Mouse (Mus musculus): ENCODE data around the gene Gm12184. TPM values are rescaled to one million over a fixed set of nuclear protein-coding genes. Genes with fewer than 3 reads are reported as not detected.

The Gm12184 gene
- polyA plus RNA-seq, 1 experiment: 5.3 TPM

DNA sequence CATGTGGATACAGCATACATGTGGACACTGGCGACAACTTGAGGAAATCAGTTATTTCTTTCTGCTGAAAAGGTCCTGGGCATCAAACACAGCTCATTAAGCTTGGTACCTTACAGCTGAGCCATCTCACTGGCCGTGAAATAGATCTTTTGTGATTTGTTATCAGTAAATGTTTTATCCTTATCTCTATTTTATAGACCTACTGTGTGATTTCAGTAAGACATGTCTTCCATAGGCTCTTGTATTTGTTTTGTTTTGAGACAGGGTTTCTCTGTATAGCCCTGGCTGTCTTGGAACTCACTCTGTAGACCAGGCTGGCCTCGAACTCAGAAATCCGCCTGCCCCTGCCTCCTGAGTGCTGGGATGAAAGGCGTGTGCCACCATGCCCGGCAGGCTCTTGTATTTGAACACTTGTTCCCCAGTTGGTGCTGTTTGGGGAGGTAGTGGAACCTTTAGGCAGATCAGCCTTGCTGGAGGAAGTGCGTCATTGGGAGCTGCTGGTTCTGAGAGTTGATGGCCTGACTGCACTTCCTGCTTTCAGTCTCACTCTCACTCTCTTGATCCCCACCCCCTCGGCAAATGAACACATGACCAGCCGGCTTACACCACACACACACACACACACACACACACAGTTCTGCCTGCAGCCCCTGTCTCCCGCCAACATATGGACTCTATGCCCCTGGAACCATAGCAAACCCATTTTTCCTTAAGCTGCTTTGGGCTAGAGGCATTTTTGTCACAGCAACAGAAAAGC, 38.8 kb downstream of the Gm12184 start:
- DNase-seq: no peak
- peak overlapping the region; percentile 61 for H3K4me3 ChIP-seq (replicated peaks; ENCODE audit: extremely low read depth, low read depth, low read length)
- 44% methylated on average over 10 of the region's 10 CpGs for WGBS
- no peaks in the 10 kb centered on the region for H3K4me1 ChIP-seq (ENCODE audit: control insufficient read depth, insufficient read depth, low read length)
- TF ChIP-seq CTCF (IDR thresholded peaks at IDR 0.05; ENCODE audit: insufficient read depth, low read length) (no peak), POLR2A (IDR thresholded peaks at IDR 0.05; ENCODE audit: borderline replicate concordance, extremely low read depth, low read depth, low read length) (peak; percentile 30; the same call in 1 of the 2 replicates)

DNA sequence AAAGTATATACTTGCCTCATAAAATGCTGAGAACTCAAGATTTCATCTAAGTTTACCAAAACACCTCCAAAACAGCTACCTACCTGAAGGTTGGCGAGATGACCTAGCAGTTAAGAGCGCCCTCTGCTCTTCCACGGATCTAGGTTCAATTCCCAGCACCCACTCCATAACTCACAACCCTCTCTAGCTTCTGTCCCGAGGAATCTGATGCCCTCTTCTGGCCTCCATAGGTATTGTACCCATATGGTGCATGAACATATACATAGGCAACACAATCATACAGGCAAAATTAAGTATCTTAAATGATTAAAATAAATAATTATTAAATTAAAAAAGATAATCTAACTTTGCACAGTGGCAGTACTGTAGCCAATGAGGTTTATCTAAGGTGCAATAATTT, 44.2 kb downstream of the Gm12184 start:
- WGBS: 81% methylated on average over 4 of the region's 4 CpGs
- TF ChIP-seq POLR2A (IDR thresholded peaks at IDR 0.05; ENCODE audit: borderline replicate concordance, extremely low read depth, low read depth, low read length): no peak
- TF ChIP-seq CTCF (IDR thresholded peaks at IDR 0.05; ENCODE audit: insufficient read depth, low read length): no peak

DNA sequence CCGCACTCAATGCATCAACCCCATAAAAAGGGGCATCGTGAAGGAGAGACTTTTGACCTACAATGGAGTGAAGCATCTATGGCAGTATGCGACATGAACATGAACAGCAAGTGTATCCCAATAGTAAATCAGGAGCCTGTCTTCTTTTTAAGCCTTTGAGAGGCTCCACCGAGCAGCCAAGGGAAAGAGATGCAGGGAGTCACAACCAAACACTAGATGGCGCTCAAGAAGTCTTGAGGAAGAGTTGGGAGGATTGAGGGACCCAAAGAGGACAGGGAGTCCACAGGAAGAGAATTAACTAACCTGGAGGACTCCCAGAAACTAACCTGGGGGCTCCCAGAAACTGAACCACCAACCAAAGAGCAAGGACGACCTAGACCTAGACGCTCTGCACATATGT, 47.0 kb downstream of the Gm12184 start:
- peak; percentile 28 for DNase-seq
- H3K4me1 ChIP-seq (ENCODE audit: control insufficient read depth, insufficient read depth, low read length): no peaks in the 10 kb centered on the region
- 37% methylated on average over 7 of the region's 7 CpGs for WGBS
- TF ChIP-seq CTCF (IDR thresholded peaks at IDR 0.05; ENCODE audit: insufficient read depth, low read length) (peak; percentile 44), POLR2A (IDR thresholded peaks at IDR 0.05; ENCODE audit: borderline replicate concordance, extremely low read depth, low read depth, low read length) (no peak)
- H3K4me3 ChIP-seq (replicated peaks; ENCODE audit: extremely low read depth, low read depth, low read length): no peak overlapping the region

More for the DNA sequence above, 44.2 kb downstream of the Gm12184 start:
- no peak overlapping the region for H3K4me3 ChIP-seq (replicated peaks; ENCODE audit: extremely low read depth, low read depth, low read length)
- no peaks in the 10 kb centered on the region for H3K4me1 ChIP-seq (ENCODE audit: control insufficient read depth, insufficient read depth, low read length)
- no peak for DNase-seq

GRCm38 (mm10) chr11:48777303-48777702, 49.2 kb downstream of the Gm12184 start:
- Histone ChIP-seq H3K4me3 (replicated peaks; ENCODE audit: extremely low read depth, low read depth, low read length) (no peak overlapping the region), H3K4me1 (ENCODE audit: control insufficient read depth, insufficient read depth, low read length) (no peaks in the 10 kb centered on the region)
- 87% methylated on average over 9 of the region's 9 CpGs for WGBS
- no peak for DNase-seq
- TF ChIP-seq POLR2A (IDR thresholded peaks at IDR 0.05; ENCODE audit: borderline replicate concordance, extremely low read depth, low read depth, low read length) (no peak), CTCF (IDR thresholded peaks at IDR 0.05; ENCODE audit: insufficient read depth, low read length) (no peak)

GRCm38 (mm10) chr11:48776664-48777063, 49.8 kb downstream of the Gm12184 start:
- 39% methylated on average over 9 of the region's 9 CpGs for WGBS
- TF ChIP-seq CTCF (IDR thresholded peaks at IDR 0.05; ENCODE audit: insufficient read depth, low read length): 0 out of 2 replicates have a peak, but pooled peaks have one; percentile 10
- TF ChIP-seq POLR2A (IDR thresholded peaks at IDR 0.05; ENCODE audit: borderline replicate concordance, extremely low read depth, low read depth, low read length): no peak
- no peak overlapping the region for H3K4me3 ChIP-seq (replicated peaks; ENCODE audit: extremely low read depth, low read depth, low read length)
- DNase-seq: no peak
- no peaks in the 10 kb centered on the region for H3K4me1 ChIP-seq (ENCODE audit: control insufficient read depth, insufficient read depth, low read length)

GRCm38 (mm10) chr11:48775483-48775882, 51.0 kb downstream of the Gm12184 start:
- 2% methylated on average over 7 of the region's 7 CpGs for WGBS
- peak; percentile 36 for DNase-seq
- no peaks in the 10 kb centered on the region for H3K4me1 ChIP-seq (ENCODE audit: control insufficient read depth, insufficient read depth, low read length)
- peak; percentile 18; the same call in 1 of the 2 replicates for TF ChIP-seq CTCF (IDR thresholded peaks at IDR 0.05; ENCODE audit: insufficient read depth, low read length)
- TF ChIP-seq POLR2A (IDR thresholded peaks at IDR 0.05; ENCODE audit: borderline replicate concordance, extremely low read depth, low read depth, low read length): no peak
- no peak overlapping the region for H3K4me3 ChIP-seq (replicated peaks; ENCODE audit: extremely low read depth, low read depth, low read length)

Other genes with a start within 250 kb of the Gm12184 start
- 1,286 and 1,489 TPM in 2 replicates for gene Rack1, start 26.3 kb downstream of the Gm12184 start, polyA plus RNA-seq (2012; rRNA removed)
- gene Trim41, start 9.3 kb downstream of the Gm12184 start, polyA plus RNA-seq (2012; rRNA removed): 28.9 and 32.4 TPM in 2 replicates
- 7.8 and 11.6 TPM in 2 replicates for gene Trim7, start 515 bp downstream of the Gm12184 start, polyA plus RNA-seq (2012; rRNA removed)
- 7.3 and 11.5 TPM in 2 replicates for gene Irgm1, start 45.0 kb upstream of the Gm12184 start, polyA plus RNA-seq (2012; rRNA removed)
- gene Gm5431, start 75.6 kb upstream of the Gm12184 start, polyA plus RNA-seq (2012; rRNA removed): 0.43 and 0.66 TPM in 2 replicates
- 5.3 and 8.4 TPM in 2 replicates for gene Psme2b, start 119.5 kb upstream of the Gm12184 start, polyA plus RNA-seq (2012; rRNA removed)
- gene Olfr56, start 152.2 kb upstream of the Gm12184 start, polyA plus RNA-seq (2012; rRNA removed): 0.18 and 0.66 TPM in 2 replicates
- gene 9930111J21Rik1, start 152.7 kb upstream of the Gm12184 start, polyA plus RNA-seq (2012; rRNA removed): 7.4 and 7.6 TPM in 2 replicates
- 0.58 and 0.62 TPM in 2 replicates for gene Gm12185, start 165.6 kb upstream of the Gm12184 start, polyA plus RNA-seq (2012; rRNA removed)
- 0.68 and 1.7 TPM in 2 replicates for gene Tgtp1, start 167.5 kb upstream of the Gm12184 start, polyA plus RNA-seq (2012; rRNA removed)
- gene 9930111J21Rik2, start 224.6 kb upstream of the Gm12184 start, polyA plus RNA-seq (2012; rRNA removed): 3.6 and 5.3 TPM in 2 replicates
- 10.5 and 17.6 TPM in 2 replicates for gene Tgtp2, start 237.6 kb upstream of the Gm12184 start, polyA plus RNA-seq (2012; rRNA removed)
- 7.4 and 12.7 TPM in 2 replicates for gene Ifi47, start 249.9 kb upstream of the Gm12184 start, polyA plus RNA-seq (2012; rRNA removed)

All from lung, adult 2 months (tissue).